Mouse (Mus musculus): ENCODE measurements around the gene Isyna1.
"Not testable (repeated sequence)": the region's sequence is repeated elsewhere in the genome, so short reads cannot be mapped to it uniquely, and the experiment has no call there.

Isyna1 gene

GRCm38 (mm10) chr8:70574915-70575314, 19.3 kb upstream of the Isyna1 start:
- no peak for DNase-seq (ENCODE audit: low spot score)

GRCm38 (mm10) chr8:70577207-70577606, 17.0 kb upstream of the Isyna1 start:
- no peak for DNase-seq (ENCODE audit: low spot score)

GRCm38 (mm10) chr8:70583476-70584387, 10.4 kb upstream of the Isyna1 start:
- no peak for DNase-seq (ENCODE audit: low spot score)

- DNase-seq (ENCODE audit: low spot score): no peak
Measured at GRCm38 (mm10) chr8:70584606-70585257, 9.4 kb upstream of the Isyna1 start.

DNA sequence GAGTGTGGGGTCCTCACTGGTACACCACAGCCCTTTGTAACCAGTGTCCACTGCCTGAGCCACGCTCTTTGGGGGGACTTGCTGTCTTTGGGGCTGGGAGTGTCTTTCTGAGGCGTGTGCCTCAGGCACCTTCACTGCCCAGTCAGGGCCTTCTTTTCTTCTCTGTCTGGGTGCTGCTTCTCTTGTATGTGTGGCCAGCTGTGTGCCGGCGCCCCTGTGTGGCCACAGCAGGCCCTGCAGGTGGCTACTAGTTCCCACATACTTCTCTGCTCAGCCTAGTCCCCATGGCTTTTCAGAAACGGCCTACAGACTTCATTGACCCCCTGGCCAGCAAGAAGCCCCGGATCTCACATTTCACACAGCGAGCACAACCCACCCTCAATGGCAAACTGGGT, 8.9 kb upstream of the Isyna1 start:
- DNase-seq (ENCODE audit: low spot score): peak; percentile 51

GRCm38 (mm10) chr8:70587955-70588354, 6.2 kb upstream of the Isyna1 start:
- not testable (repeated sequence) for DNase-seq (ENCODE audit: low spot score)

- no peak for DNase-seq (ENCODE audit: low spot score)
Measured at GRCm38 (mm10) chr8:70591569-70591968, 2.6 kb upstream of the Isyna1 start.

DNA sequence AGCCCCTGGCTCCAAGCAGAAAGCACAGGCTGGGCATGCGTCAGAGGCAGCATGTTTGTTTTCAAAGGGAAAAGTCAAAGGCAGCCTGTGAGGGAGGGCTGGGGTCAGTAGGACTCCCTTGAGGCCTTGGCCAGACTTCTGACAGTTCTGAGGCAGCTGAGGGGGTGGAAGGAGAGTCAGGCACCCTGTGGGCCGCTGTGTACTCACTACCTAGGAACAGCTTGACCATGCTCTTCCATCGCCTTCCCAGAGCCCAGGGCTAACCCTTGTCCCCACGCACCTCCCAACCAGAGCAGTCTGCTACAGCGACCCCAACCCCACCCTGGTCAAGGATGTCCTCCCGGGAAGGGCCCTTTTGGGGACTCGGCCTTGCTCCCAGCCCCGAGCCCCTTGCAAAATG, 1.0 kb upstream of the Isyna1 start:
- DNase-seq (ENCODE audit: low spot score): no peak

DNA sequence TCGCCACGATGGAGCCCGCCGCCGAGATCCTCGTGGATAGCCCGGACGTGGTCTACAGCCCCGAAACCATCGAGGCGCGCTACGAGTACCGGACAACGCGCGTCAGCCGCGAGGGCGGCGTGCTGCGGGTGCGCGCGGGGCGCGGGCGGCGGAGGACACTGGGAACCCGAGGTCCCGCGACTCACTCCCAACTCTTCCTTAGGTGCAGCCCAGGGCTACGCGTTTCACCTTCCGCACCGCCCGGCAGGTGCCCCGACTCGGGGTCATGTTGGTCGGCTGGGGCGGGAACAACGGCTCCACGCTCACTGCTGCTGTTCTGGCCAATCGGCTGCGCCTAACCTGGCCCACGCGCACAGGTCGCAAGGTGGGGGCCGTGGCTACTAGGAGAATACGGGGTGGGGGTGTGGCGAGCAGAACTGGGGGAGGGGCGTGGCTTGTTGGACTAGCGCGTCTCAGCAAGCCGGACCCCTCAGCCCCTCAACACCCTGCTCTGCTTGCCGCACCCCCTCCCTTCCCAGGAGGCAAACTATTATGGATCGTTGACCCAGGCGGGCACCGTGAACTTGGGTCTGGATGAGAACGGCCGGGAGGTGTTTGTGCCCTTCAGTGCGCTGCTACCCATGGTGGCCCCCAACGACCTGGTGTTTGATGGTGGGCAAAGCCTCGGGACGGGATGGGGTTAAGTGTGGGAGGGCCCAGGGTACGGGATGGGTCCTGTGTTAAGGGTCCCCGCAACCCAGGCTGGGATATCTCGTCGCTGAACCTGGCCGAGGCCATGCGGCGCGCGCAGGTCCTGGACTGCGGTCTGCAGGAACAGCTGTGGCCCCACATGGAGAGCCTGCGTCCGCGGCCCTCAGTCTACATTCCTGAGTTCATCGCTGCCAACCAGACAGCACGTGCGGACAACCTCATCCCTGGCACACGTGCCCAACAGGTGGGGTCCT, 720 bp downstream of the Isyna1 start:
- DNase-seq (ENCODE audit: low spot score): peak; percentile 30

GRCm38 (mm10) chr8:70595811-70596210, 1.6 kb downstream of the Isyna1 start:
- DNase-seq (ENCODE audit: low spot score): no peak

DNA sequence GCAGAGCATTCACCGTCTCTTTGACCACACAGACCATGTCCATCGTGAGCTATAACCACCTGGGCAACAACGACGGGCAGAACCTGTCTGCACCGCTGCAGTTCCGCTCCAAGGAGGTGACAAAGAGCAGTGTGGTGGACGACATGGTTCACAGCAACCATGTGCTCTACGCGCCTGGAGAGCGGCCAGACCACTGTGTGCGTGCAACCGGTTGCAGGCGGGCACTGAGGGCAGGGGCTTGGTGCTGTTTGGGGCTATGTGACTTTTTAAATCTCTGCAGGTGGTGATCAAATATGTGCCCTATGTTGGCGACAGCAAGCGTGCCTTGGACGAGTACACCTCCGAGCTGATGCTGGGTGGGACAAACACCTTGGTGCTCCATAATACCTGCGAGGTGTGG, 2.0 kb downstream of the Isyna1 start:
- no peak for DNase-seq (ENCODE audit: low spot score)

DNA sequence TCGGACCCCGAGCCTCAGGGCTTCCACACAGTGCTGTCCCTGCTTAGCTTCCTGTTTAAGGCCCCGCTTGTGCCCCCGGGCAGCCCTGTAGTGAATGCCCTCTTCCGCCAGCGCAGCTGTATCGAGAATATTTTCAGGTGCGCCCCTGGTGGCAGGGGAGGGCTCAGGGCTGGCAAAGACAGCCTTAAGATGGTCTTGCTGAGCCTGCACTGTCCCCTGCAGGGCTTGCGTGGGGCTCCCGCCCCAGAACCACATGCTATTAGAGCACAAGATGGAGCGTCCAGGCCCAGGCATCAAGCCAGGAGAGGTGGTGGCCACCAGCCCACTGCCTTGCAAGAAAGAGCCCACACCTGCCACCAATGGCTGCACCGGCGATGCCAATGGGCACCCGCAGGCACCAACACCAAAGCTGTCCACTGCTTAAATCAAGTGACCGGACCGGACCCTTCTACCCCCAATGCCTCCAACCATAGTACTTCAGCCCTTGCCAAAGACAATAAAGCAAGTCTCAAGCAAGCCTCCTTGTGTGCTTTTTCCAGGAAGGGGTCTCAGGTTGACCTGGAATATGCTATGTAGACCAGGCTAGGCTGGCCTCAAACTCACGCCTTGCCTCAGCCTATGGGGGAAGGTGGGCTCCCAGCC, 2.7 kb downstream of the Isyna1 start:
- peak; percentile 42 for DNase-seq (ENCODE audit: low spot score)

- no peak for DNase-seq (ENCODE audit: low spot score)
Measured at GRCm38 (mm10) chr8:70597417-70598272, 3.5 kb downstream of the Isyna1 start.

- no peak for DNase-seq (ENCODE audit: low spot score)
Measured at GRCm38 (mm10) chr8:70598283-70598682, 4.1 kb downstream of the Isyna1 start.

- DNase-seq (ENCODE audit: low spot score): no peak
Measured at GRCm38 (mm10) chr8:70598722-70599121, 4.5 kb downstream of the Isyna1 start.

- no peak for DNase-seq (ENCODE audit: low spot score)
Measured at GRCm38 (mm10) chr8:70599507-70600290, 5.5 kb downstream of the Isyna1 start.

- no peak for DNase-seq (ENCODE audit: low spot score)
Measured at GRCm38 (mm10) chr8:70600473-70601270, 6.5 kb downstream of the Isyna1 start.

DNA sequence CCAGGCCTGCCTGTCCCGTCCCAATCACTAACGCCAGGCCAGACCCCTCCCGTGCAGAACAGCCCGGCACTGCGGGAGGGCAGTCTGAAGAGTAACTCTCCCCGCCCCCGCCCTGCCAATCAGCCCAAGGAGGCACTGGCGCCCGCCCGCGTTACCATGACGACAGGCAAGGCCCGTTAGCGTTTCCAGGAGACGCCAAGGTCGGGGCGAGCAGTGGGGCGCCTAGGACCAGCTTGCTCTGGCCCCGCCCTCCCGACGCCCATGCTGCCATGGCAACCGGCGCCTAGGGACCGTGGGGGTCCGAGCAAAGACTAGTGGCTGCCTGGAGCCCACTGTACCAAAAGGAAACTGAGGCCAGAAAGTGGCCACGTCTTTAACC, 7.1 kb downstream of the Isyna1 start:
- peak; percentile 50 for DNase-seq (ENCODE audit: low spot score)

DNA sequence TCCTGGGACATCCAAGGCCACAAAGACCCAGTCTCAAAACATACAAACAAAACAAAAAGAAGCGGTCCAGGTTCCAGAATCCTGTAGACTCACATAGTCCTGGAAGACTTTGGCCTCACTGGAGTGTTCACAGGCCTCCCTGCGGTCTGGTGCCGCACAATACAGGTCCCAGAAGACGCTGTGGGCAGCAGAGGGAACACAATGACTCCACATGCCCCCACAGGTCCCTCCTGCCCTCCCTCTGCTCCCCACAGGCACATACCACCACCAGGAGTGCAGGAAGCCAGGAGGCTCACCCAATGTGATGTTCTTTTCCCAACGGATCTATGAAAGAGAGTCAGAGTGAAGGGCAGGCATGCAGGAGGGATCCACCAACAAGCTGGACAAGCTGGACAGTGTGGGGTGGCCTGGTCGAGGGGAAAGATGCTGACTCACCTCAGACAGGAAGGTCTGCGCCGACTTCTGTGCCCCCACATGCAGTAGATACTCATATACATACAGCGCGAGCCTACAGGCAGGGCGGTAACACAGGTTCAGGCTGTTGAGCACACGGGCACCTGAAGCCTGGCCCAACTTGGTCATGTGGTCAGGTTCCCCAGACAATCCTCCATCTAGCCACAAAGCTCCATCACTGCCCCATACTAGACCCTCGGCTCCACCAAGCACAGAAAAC, 8.1 kb downstream of the Isyna1 start:
- no peak for DNase-seq (ENCODE audit: low spot score)
